Mouse (Mus musculus) large intestine, adult 2 months (tissue): ENCODE results near the gene Mybpc3. TPM values are rescaled to one million over a fixed set of nuclear protein-coding genes. Genes with fewer than 3 reads are reported as not detected.
"Not testable (repeated sequence)": the region's sequence is repeated elsewhere in the genome, so short reads cannot be mapped to it uniquely, and the experiment has no call there.

Experiments used
- DNase-seq: peaks from one replicate; pipeline ENCODE4 v3.0.0-alpha.2; 2012; ENCODE audit warnings: low read depth, low spot score
- WGBS: fragments of 180-500 bp; shearing (Covaris S2); methylation state at CpG from one replicate; pipeline ENCODE4 v1.1.7; 2018; 5-methylcytosine and 5-hydroxymethylcytosine counted together
- polyA plus RNA-seq: library from polyadenylated mRNA; depleted of rRNA; stranded (reverse); fragments of >200 nt; gene quantifications from 2 replicates; pipeline ENCODE4 v1.2.3, GENCODE M21; 2012

The Mybpc3 gene
- polyA plus RNA-seq, 1 experiment: 0.11 TPM

GRCm38 (mm10) chr2:91086392-91087237, 31.3 kb upstream of the Mybpc3 start:
- WGBS: 77% methylated on average over 9 of the region's 9 CpGs
- DNase-seq: no peak

GRCm38 (mm10) chr2:91087453-91087852, 30.5 kb upstream of the Mybpc3 start:
- WGBS: 83% methylated on average over 9 of the region's 9 CpGs
- DNase-seq: no peak

GRCm38 (mm10) chr2:91088987-91089386, 29.0 kb upstream of the Mybpc3 start:
- WGBS: 74% methylated on average over 9 of the region's 9 CpGs
- DNase-seq: no peak

- DNase-seq: no peak
- WGBS: 36% methylated on average over 6 of the region's 6 CpGs
These were observed 27.7 kb upstream of the Mybpc3 start for GRCm38 (mm10) chr2:91090208-91090607.

GRCm38 (mm10) chr2:91090827-91091226, 27.1 kb upstream of the Mybpc3 start:
- WGBS: 73% methylated on average over 6 of the region's 6 CpGs
- DNase-seq: no peak

GRCm38 (mm10) chr2:91096524-91096923, 21.4 kb upstream of the Mybpc3 start:
- DNase-seq: no peak
- WGBS: 68% methylated on average over 14 of the region's 14 CpGs

- 78% methylated on average over 10 of the region's 10 CpGs for WGBS
- DNase-seq: no peak
These were observed 20.9 kb upstream of the Mybpc3 start for GRCm38 (mm10) chr2:91097015-91097414.

- DNase-seq: no peak
- WGBS: 73% methylated on average over 2 of the region's 2 CpGs
These were observed 19.8 kb upstream of the Mybpc3 start for GRCm38 (mm10) chr2:91098156-91098555.

- DNase-seq: peak; percentile 60
- 4% methylated on average over 7 of the region's 7 CpGs for WGBS
These were observed 16.7 kb upstream of the Mybpc3 start for GRCm38 (mm10) chr2:91101124-91101740.

GRCm38 (mm10) chr2:91108156-91108555, 9.8 kb upstream of the Mybpc3 start:
- 87% methylated on average over 3 of the region's 3 CpGs for WGBS
- DNase-seq: no peak

GRCm38 (mm10) chr2:91109241-91109640, 8.7 kb upstream of the Mybpc3 start:
- 60% methylated on average over 5 of the region's 5 CpGs for WGBS
- DNase-seq: no peak

- DNase-seq: no peak
- 59% methylated on average over 5 of the region's 5 CpGs for WGBS
These were observed 8.0 kb upstream of the Mybpc3 start for GRCm38 (mm10) chr2:91109807-91110385.

GRCm38 (mm10) chr2:91110429-91110828, 7.5 kb upstream of the Mybpc3 start:
- WGBS: 81% methylated on average over 6 of the region's 6 CpGs
- DNase-seq: no peak

GRCm38 (mm10) chr2:91111832-91112231, 6.1 kb upstream of the Mybpc3 start:
- DNase-seq: not testable (repeated sequence)
- WGBS: 84% methylated on average over 3 of the region's 3 CpGs

- no peak for DNase-seq
- 29% methylated on average over 4 of the region's 4 CpGs for WGBS
These were observed 5.5 kb upstream of the Mybpc3 start for GRCm38 (mm10) chr2:91112491-91112890.

GRCm38 (mm10) chr2:91113334-91113733, 4.6 kb upstream of the Mybpc3 start:
- DNase-seq: no peak
- 76% methylated on average over 10 of the region's 10 CpGs for WGBS

- WGBS: 81% methylated on average over 6 of the region's 6 CpGs
- DNase-seq: no peak
These were observed 4.1 kb upstream of the Mybpc3 start for GRCm38 (mm10) chr2:91113852-91114251.

GRCm38 (mm10) chr2:91114781-91115577, 3.0 kb upstream of the Mybpc3 start:
- 14% methylated on average over 42 of the region's 42 CpGs for WGBS
- peak; percentile 83 for DNase-seq

GRCm38 (mm10) chr2:91115578-91115970, 2.4 kb upstream of the Mybpc3 start:
- no peak for DNase-seq
- 46% methylated on average over 12 of the region's 12 CpGs for WGBS

- 83% methylated on average over 5 of the region's 5 CpGs for WGBS
- DNase-seq: no peak
These were observed 1.1 kb upstream of the Mybpc3 start for GRCm38 (mm10) chr2:91116842-91117241.
